Mouse (Mus musculus): ENCODE results near the gene Olfr1052. TPM values are rescaled to one million over a fixed set of nuclear protein-coding genes. Genes with fewer than 3 reads are reported as not detected.

Gene Olfr1052
- total RNA-seq (2023; ENCODE audit: inconsistent age): not detected in 4 replicates

DNA sequence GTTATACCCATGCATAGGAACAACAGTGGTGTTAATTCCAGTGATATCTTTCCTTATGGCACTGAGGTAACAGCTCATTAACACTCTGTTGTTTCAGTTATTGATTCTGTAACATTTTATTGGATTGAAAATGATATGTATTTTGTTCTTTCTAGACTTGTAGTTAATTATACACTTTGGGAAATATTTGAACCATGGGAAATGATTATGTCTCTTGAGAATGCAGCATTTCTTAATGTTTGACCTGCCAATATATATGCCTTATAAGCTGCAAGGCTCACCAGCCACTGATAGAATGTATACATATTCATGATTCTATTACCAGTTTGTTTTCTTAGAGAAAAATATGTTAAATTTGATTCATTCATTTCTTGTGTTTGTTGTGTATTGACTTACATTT is at the start of gene Olfr1052:
Gene Olfr1052, plus strand, starts transcription at position 301 of the 400 bp plus-strand sequence.

DNA sequence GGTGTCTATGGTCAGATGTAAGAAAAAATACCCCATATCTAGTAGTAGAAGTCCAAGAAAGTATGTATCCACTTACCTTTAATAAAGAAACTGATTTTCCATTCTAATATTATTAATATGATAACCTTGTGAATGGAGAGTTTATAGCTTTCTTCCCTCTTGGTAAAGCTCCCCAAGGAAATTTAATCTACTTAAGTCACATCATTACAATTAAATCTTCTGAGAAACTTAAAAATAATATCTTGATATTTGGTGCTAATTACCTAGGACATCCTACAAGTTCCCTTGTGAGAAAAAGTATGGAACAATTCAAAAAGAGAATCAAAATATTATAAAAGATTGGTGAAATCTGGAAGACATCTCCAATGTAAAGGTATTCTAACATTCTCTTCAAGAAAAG is 34.0 kb upstream of the Olfr1052 start, which contains the start of gene Olfr1049:
Gene Olfr1049, minus strand, starts transcription at position 101 of the 400 bp plus-strand sequence.

GRCm38 (mm10) chr2:86278988-86279387 is 13.3 kb upstream of the Olfr1052 start, which contains the start of gene Olfr1051:
Olfr1051 (minus strand) TSS chr2:86279088.

GRCm38 (mm10) chr2:86315184-86315583 is 22.9 kb downstream of the Olfr1052 start, which contains the start of gene Olfr1053:
Olfr1053 (minus strand) TSS chr2:86315284.

GRCm38 (mm10) chr2:86335333-86335732 is 43.1 kb downstream of the Olfr1052 start, which contains the start of gene Olfr1054:
Olfr1054 (minus strand) TSS chr2:86335433.

Other genes starting within 250 kb of the Olfr1052 start
- not detected in 4 replicates for gene Olfr1034, start 246.6 kb upstream of the Olfr1052 start, total RNA-seq (2023; ENCODE audit: inconsistent age)
- not detected in 4 replicates for gene Olfr1036, start 218.5 kb upstream of the Olfr1052 start, total RNA-seq (2023; ENCODE audit: inconsistent age)
- gene Olfr1037, start 205.1 kb upstream of the Olfr1052 start, total RNA-seq (2023; ENCODE audit: inconsistent age): not detected in 4 replicates
- gene Olfr1039, start 156.5 kb upstream of the Olfr1052 start, total RNA-seq (2023; ENCODE audit: inconsistent age): not detected in 4 replicates
- not detected in 4 replicates for gene Olfr1040, start 145.7 kb upstream of the Olfr1052 start, total RNA-seq (2023; ENCODE audit: inconsistent age)
- gene Olfr1042, start 130.6 kb upstream of the Olfr1052 start, total RNA-seq (2023; ENCODE audit: inconsistent age): not detected in 4 replicates
- not detected in 4 replicates for gene Olfr1043, start 124.9 kb upstream of the Olfr1052 start, total RNA-seq (2023; ENCODE audit: inconsistent age)
- not detected in 4 replicates for gene Olfr1044, start 114.6 kb upstream of the Olfr1052 start, total RNA-seq (2023; ENCODE audit: inconsistent age)
- not detected in 4 replicates for gene Olfr52, start 106.8 kb upstream of the Olfr1052 start, total RNA-seq (2023; ENCODE audit: inconsistent age)
- not detected in 4 replicates for gene Olfr1045, start 89.4 kb upstream of the Olfr1052 start, total RNA-seq (2023; ENCODE audit: inconsistent age)
- not detected in 4 replicates for gene Olfr1046, start 73.1 kb upstream of the Olfr1052 start, total RNA-seq (2023; ENCODE audit: inconsistent age)
- gene Olfr1047, start 61.1 kb upstream of the Olfr1052 start, total RNA-seq (2023; ENCODE audit: inconsistent age): not detected in 4 replicates
- gene Olfr1048, start 52.2 kb upstream of the Olfr1052 start, total RNA-seq (2023; ENCODE audit: inconsistent age): not detected in 4 replicates
- gene Olfr1049, start 34.1 kb upstream of the Olfr1052 start, total RNA-seq (2023; ENCODE audit: inconsistent age): not detected in 4 replicates
- gene Olfr1051, start 13.4 kb upstream of the Olfr1052 start, total RNA-seq (2023; ENCODE audit: inconsistent age): not detected in 4 replicates
- not detected in 4 replicates for gene Olfr1053, start 22.8 kb downstream of the Olfr1052 start, total RNA-seq (2023; ENCODE audit: inconsistent age)
- not detected in 4 replicates for gene Olfr1054, start 43.0 kb downstream of the Olfr1052 start, total RNA-seq (2023; ENCODE audit: inconsistent age)
- gene Olfr1055, start 57.8 kb downstream of the Olfr1052 start, total RNA-seq (2023; ENCODE audit: inconsistent age): not detected in 4 replicates
- gene Olfr1056, start 70.0 kb downstream of the Olfr1052 start, total RNA-seq (2023; ENCODE audit: inconsistent age): not detected in 4 replicates
- not detected in 4 replicates for gene Olfr1057, start 85.9 kb downstream of the Olfr1052 start, total RNA-seq (2023; ENCODE audit: inconsistent age)
- gene Olfr1058, start 96.1 kb downstream of the Olfr1052 start, total RNA-seq (2023; ENCODE audit: inconsistent age): not detected in 4 replicates
- not detected in 4 replicates for gene Olfr1061, start 121.6 kb downstream of the Olfr1052 start, total RNA-seq (2023; ENCODE audit: inconsistent age)
- gene Olfr1062, start 134.3 kb downstream of the Olfr1052 start, total RNA-seq (2023; ENCODE audit: inconsistent age): not detected in 4 replicates
- not detected in 4 replicates for gene Olfr1065, start 158.1 kb downstream of the Olfr1052 start, total RNA-seq (2023; ENCODE audit: inconsistent age)
- not detected in 4 replicates for gene Olfr1066, start 163.8 kb downstream of the Olfr1052 start, total RNA-seq (2023; ENCODE audit: inconsistent age)
- gene Olfr228, start 194.9 kb downstream of the Olfr1052 start, total RNA-seq (2023; ENCODE audit: inconsistent age): not detected in 4 replicates
- gene Olfr1076, start 216.0 kb downstream of the Olfr1052 start, total RNA-seq (2023; ENCODE audit: inconsistent age): not detected in 4 replicates

Measured in B cell, adult (primary cell).